In the genomic region with DNA sequence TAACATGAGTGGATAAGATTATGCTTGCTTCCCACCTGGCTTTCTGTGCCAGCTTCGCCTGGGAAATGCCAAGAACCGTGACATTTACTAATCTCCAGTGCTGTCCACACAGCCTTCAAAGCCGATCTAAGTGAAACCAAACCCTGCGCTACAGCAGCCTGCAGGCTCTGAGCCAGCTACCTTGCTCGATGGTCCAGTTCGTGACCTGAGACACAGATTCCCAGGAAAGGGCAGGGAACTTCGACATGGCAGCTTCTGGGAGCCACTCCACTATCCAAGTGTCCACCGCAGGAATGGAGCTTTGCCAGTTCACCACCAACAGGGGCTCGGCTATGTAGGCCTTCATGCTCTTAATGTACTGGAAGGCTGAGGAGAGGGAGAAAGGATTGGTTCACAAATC, we compare ENCODE assay signal across 16 mouse cellular contexts.
DNase-seq lines count a peak whose midpoint lies in the region; ATAC-seq and TF ChIP-seq lines count a peak whose summit lies in the region.
"Had no signal": no experiment of that assay in that cellular context is flagged by ENCODE, and none has a peak within 500 bp of the region (broad histone marks: within the 10 kb centered on the region; RNA-seq: fewer than 3 reads in every experiment).

No protein-coding gene starts in this region.

- H3K27me3 ChIP-seq in forebrain, embryonic 11.5 days (ENCODE audit: control insufficient read depth, insufficient read depth, low read length) = no peaks in the 10 kb centered on the region
- no peaks in the 10 kb centered on the region for H3K27me3 ChIP-seq in forebrain, postnatal 0 days (ENCODE audit: insufficient read depth, low read length)
- H3K27me3 ChIP-seq: embryonic facial prominence, embryonic 12.5 days had no signal

- H3K36me3 ChIP-seq in forebrain, embryonic 11.5 days (ENCODE audit: control insufficient read depth, insufficient read depth, low read length) = no peaks in the 10 kb centered on the region
- H3K36me3 ChIP-seq in forebrain, postnatal 0 days (ENCODE audit: insufficient read depth) = no peaks in the 10 kb centered on the region
- H3K36me3 ChIP-seq: embryonic facial prominence, embryonic 12.5 days; forebrain, embryonic 10.5 days had no signal

- peak; percentile 9 for DNase-seq in forebrain, embryonic 11.5 days (ENCODE audit: low spot score)
- no peak for DNase-seq in forebrain, postnatal 0 days
- peak; percentile 32 for DNase-seq in kidney, adult 18-20 months
- no peak for DNase-seq in kidney, postnatal 4 days
- DNase-seq in adrenal gland, adult 8-10 months = peak; percentile 58
- peak; percentile 76 for DNase-seq in gastrocnemius, adult 2 months
- DNase-seq in left cerebral cortex, adult 8-10 months (ENCODE audit: low spot score in 2 of 2) = no peak
- DNase-seq in lung, adult 18-20 months = no peak
- DNase-seq: cerebellum, adult 18-20 months; lung, postnatal 14 days; right cerebral cortex, adult 18-20 months had no signal

- no peak for TF ChIP-seq CTCF in forebrain, postnatal 0 days (IDR thresholded peaks at IDR 0.05; ENCODE audit: low read depth)
- no peak for TF ChIP-seq CTCF in gastrocnemius, adult 2 months (IDR thresholded peaks at IDR 0.05)

- no peak overlapping the region for H3K27ac ChIP-seq in forebrain, embryonic 11.5 days (ENCODE audit: low read depth, low read length)
- H3K27ac ChIP-seq in forebrain, postnatal 0 days (ENCODE audit: low read depth, low read length) = no peak overlapping the region
- peak overlapping the region; percentile 67; the same call in 1 of the 2 replicates for H3K27ac ChIP-seq in gastrocnemius, adult 2 months
- H3K27ac ChIP-seq: embryonic facial prominence, embryonic 12.5 days; forebrain, embryonic 10.5 days; layer of hippocampus, adult 2 months; liver, embryonic 14.5 days had no signal

- no peaks in the 10 kb centered on the region for H3K9me3 ChIP-seq in forebrain, embryonic 11.5 days (ENCODE audit: control insufficient read depth, low read length)
- H3K9me3 ChIP-seq in forebrain, postnatal 0 days (ENCODE audit: low read length) = no peaks in the 10 kb centered on the region
- H3K9me3 ChIP-seq: embryonic facial prominence, embryonic 12.5 days; forebrain, embryonic 10.5 days had no signal

- H3K4me3 ChIP-seq in forebrain, embryonic 11.5 days (ENCODE audit: low read depth, low read length) = no peak overlapping the region
- no peak overlapping the region for H3K4me3 ChIP-seq in forebrain, postnatal 0 days (ENCODE audit: low read depth, low read length)
- no peak overlapping the region for H3K4me3 ChIP-seq in gastrocnemius, adult 2 months
- H3K4me3 ChIP-seq: embryonic facial prominence, embryonic 12.5 days; forebrain, embryonic 10.5 days; layer of hippocampus, adult 2 months had no signal

- no peak overlapping the region for H3K4me2 ChIP-seq in forebrain, embryonic 11.5 days (ENCODE audit: low read depth, low read length, severe bottlenecking)
- no peak overlapping the region for H3K4me2 ChIP-seq in forebrain, postnatal 0 days (ENCODE audit: low read depth)
- H3K4me2 ChIP-seq: embryonic facial prominence, embryonic 12.5 days had no signal

- H3K4me1 ChIP-seq in forebrain, embryonic 11.5 days (replicated peaks; ENCODE audit: control insufficient read depth, insufficient read depth, low read length) = no peaks in the 10 kb centered on the region
- no peaks in the 10 kb centered on the region for H3K4me1 ChIP-seq in forebrain, postnatal 0 days (ENCODE audit: insufficient read depth)
- H3K4me1 ChIP-seq: embryonic facial prominence, embryonic 12.5 days; forebrain, embryonic 10.5 days had no signal

- WGBS in forebrain, embryonic 11.5 days = 79% methylated on average over 9 of the region's 9 CpGs
- 71% methylated on average over 9 of the region's 9 CpGs for WGBS in forebrain, postnatal 0 days

- no peak for ATAC-seq in forebrain, embryonic 11.5 days (replicated peaks; ENCODE audit: low FRiP score)
- no peak for ATAC-seq in forebrain, postnatal 0 days
- ATAC-seq: inflammation-experienced regulatory T-cells, adult 6 months had no signal

- H3K9ac ChIP-seq in forebrain, embryonic 11.5 days (ENCODE audit: low read length) = no peak overlapping the region
- H3K9ac ChIP-seq in forebrain, postnatal 0 days = no peak overlapping the region
- H3K9ac ChIP-seq: embryonic facial prominence, embryonic 12.5 days; liver, embryonic 14.5 days had no signal

- intact Hi-C loops in gastrocnemius, adult 2 months (cut with DNase I) = no loop called here

Comparison
In these comparisons a context has a peak if more than half of its experiments do, and no peak if none do; other contexts are left out.
1. DNase-seq: peak in forebrain, embryonic 11.5 days (single experiment), kidney, adult 18-20 months (single experiment), adrenal gland, adult 8-10 months (single experiment) and gastrocnemius, adult 2 months (single experiment); none in forebrain, postnatal 0 days (single experiment), kidney, postnatal 4 days (0 of 2), left cerebral cortex, adult 8-10 months (0 of 2) and lung, adult 18-20 months (0 of 2).